Mouse (Mus musculus) kidney, postnatal 10 days (tissue): ENCODE measurements at regions not wholly inside any gene's neighbourhood (a gene's known extent, or its start where the extent isn't known, plus 50 kb on each side); places are given as distances from the start of the nearest gene placed in this dataset.
"Not testable (repeated sequence)": the region's sequence is repeated elsewhere in the genome, so short reads cannot be mapped to it uniquely, and the experiment has no call there.

ENCODE experiments used
- DNase-seq: peaks from one replicate; pipeline ENCODE4 v3.0.0; 2021; ENCODE audit warnings: mixed read lengths

GRCm38 (mm10) chr1:177501288-177501687 lies 59.1 kb downstream of the Zbtb18 start:
- DNase-seq, result no peak

DNA sequence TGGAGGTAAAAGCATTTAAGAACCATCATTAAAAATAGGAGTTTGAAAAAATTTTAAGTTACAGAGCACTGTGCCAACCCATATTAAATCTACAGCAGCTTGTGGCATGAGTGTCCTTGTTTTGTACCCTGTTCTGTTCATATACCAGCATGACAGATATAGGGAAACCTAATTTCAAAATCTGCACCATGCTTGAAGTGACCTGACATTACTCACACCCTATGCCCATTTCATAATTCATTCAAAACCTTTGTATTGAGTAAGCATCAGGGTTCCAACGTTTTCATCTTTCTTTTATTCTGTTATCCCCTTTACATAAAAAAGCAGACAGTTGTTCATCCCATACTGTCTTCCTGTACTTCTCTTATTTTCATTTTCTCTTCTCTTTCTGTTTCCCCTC lies 61.8 kb downstream of the Zbtb18 start:
- DNase-seq, result no peak

DNA sequence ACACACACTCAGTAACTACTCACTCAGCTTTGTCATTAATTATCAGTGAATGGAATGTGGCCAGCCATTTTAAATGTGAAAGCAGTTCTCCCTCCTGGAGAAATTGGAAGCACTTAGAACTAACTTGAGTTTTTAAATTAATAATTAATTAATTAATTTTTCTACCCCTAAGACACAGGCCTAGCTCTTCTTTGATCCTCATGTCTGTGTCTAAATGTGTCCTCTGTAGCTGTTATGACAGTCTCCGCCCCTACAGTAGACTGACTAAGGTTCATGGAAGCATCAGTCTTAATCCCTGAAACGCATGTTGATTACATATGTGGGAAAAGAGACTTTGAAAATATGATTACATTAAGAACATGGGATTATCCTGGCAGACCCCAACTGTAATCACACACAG lies 62.6 kb downstream of the Zbtb18 start:
- no peak for DNase-seq

DNA sequence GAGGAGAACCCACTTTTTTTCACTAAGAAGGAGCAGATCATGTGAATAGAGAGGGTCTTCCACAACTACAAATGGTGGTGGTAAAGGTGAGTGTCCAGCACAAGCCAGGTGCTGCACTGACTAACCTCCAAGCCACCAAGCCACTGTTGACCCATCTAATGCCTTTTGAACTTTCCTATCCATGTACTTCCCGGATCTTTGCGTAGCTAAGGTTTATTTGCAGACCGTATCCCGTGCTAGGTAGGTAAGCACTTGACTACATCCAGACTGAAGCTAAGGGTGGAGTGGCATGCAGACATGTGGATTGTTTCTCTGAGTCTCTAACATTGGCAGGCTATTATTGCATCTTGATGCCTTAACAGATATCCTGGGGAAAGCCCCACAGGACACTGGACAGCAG lies 65.2 kb downstream of the Zbtb18 start:
- not testable (repeated sequence) for DNase-seq

DNA sequence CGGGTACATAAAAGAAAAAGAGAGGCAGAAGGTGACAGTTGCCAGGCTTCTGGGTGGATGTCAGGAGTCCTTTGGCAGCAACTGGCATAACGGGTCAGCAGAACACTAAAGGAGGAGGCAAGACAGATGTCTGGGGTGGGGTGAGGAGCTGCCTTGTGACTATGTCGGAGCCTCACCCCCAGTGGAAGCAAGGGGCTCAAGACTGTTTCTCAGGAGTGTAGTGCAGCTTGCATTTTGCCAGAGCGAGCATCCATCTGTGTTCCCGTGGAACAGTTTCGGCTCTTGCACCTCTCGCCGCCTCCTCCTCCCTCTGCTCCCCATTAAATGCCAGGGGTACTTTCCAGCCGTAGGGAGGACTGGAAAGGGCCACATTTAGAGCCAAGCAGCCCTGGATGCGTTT lies 67.6 kb downstream of the Zbtb18 start:
- DNase-seq, result no peak

DNA sequence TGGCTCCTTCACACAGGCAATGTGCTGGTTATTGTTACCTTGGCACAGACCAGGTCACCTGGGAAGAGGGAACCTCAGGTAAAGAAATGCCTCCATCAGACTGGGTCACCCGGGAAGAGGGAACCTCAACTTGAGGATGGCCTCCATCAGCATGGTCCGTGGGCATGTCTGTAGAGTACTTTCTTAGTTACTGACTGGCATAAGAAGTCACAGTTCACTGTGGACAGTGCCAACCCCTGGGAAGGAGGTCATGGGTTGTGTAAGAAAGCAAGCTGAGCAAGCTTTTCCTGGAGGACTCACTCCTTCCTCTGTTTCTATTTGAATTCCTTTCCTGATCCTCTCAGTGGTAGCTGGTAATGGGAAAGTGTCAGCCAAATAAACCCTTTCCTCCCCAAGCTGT lies 70.0 kb downstream of the Zbtb18 start:
- DNase-seq, result no peak

- DNase-seq, result no peak
These were observed 75.9 kb downstream of the Zbtb18 start for GRCm38 (mm10) chr1:177517934-177518610.

GRCm38 (mm10) chr1:177518897-177519513 lies 76.9 kb downstream of the Zbtb18 start:
- DNase-seq, result no peak

DNA sequence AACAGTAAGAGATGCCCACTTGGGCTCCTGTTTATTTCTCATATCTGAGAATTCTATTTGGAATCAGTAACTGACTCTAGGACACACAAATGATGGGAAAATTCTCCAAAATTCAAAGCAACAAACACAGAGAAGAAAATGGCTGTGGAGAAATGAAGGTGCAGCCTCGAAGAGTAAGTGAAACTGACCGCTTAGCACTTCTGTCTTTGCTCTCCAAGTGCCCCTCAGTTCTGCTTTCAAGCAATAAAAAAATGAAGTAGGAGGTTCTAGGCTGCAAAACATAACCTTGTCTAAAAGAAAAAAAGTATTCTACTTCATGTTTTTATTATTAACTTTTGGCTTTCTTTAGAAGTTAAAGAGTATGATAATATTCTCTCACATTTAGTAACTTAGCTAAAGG lies 79.0 kb downstream of the Zbtb18 start:
- no peak for DNase-seq

GRCm38 (mm10) chr1:177525141-177525540 lies 83.0 kb downstream of the Zbtb18 start:
- DNase-seq, result no peak

DNA sequence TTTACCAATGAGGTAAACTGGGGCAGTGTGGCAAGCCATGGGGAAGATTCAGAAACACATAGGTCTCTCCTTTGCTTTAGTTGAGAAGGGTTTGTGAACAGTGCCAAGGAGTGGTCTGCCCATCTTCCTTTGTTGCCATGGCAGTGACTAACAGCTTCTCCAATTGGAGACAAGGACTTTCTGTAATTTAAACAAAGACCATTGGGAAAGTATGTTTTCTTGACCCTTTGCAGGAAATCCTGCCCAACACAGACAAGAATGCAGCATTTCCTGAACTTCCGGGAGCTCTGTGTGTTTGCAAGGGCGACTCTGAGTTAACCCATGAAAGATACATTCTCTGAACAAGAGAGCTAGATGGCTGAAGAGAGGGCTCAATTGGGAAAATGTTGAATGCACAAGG lies 89.6 kb downstream of the Zbtb18 start:
- DNase-seq, result peak; percentile 56

DNA sequence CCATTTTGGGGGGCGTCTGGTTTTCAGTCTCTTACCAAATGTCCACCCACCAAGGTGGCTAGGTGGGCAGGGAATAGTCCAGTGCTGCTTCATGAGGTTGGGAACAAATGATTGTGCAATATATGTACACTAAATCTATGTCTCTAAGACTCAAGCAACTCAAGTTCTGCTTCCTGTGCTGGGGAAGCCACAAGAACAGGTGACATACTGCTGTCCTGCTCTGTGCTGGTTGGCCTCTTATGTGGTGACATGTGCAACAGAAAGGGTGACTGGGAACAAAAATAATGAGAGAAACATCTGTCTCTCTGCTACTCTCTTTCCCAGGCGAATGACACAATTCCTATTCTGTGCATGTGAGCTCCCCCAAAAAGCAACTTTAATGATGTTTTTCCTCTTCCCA lies 90.5 kb downstream of the Zbtb18 start:
- DNase-seq, result no peak

GRCm38 (mm10) chr1:177533332-177533731 lies 91.2 kb downstream of the Zbtb18 start:
- DNase-seq, result no peak

DNA sequence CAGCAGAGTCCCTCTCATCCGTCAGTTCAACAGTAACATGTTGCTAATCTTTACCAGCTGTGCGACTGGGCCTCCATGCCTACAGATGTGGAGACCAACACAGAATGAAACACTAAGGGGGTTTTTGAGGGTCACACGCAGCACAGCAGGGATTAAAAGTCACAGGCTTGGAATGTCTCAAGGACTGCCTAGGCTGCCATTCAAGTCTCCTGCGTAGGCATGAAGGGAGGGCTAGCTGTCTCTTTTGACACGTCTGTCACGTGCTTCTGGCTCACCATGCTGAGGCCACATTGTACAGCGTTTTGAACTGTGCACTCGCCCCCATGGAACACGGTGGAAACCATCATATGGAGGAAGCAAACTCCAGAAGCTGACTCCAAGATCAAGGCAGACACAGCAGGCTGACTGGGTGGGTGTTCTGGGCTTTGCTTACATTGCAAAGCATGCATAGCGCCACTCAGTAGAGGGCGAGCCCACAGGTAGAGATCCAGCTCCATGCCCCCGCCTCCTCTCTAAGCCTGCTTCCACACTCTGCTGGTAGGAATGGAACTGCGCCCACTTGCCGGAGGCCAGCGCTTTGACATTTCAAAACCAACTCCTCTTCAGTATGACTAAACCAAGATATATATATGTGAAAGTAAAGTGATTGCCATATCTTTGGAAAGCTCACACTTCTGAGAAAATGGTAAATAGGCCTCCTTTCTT lies 103.0 kb downstream of the Zbtb18 start:
- no peak for DNase-seq

- no peak for DNase-seq
These were observed 105.6 kb downstream of the Zbtb18 start for GRCm38 (mm10) chr1:177547716-177548115.

GRCm38 (mm10) chr1:177555471-177556291 lies 113.5 kb downstream of the Zbtb18 start:
- peak; percentile 29 for DNase-seq

DNA sequence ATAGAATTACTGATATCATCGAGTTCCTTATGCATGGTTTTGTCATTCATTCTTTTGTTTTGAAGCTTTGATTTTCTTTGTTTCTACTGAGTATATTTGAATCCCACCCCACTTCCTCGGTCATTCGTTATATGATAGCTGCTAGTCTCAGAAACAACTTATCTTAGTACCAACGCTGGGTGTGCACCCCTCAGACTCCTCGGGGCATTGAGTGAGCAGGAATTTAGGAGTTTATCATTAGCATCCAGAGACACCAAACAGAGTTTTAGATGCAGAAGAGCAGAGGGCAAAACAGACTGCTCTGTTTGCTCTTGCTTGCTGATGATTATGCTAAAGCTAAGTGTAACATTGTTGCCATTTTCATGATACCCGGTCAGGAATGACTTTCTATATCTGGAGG lies 115.3 kb downstream of the Zbtb18 start:
- no peak for DNase-seq

GRCm38 (mm10) chr1:177557856-177558255 lies 115.7 kb downstream of the Zbtb18 start:
- DNase-seq, result no peak

DNA sequence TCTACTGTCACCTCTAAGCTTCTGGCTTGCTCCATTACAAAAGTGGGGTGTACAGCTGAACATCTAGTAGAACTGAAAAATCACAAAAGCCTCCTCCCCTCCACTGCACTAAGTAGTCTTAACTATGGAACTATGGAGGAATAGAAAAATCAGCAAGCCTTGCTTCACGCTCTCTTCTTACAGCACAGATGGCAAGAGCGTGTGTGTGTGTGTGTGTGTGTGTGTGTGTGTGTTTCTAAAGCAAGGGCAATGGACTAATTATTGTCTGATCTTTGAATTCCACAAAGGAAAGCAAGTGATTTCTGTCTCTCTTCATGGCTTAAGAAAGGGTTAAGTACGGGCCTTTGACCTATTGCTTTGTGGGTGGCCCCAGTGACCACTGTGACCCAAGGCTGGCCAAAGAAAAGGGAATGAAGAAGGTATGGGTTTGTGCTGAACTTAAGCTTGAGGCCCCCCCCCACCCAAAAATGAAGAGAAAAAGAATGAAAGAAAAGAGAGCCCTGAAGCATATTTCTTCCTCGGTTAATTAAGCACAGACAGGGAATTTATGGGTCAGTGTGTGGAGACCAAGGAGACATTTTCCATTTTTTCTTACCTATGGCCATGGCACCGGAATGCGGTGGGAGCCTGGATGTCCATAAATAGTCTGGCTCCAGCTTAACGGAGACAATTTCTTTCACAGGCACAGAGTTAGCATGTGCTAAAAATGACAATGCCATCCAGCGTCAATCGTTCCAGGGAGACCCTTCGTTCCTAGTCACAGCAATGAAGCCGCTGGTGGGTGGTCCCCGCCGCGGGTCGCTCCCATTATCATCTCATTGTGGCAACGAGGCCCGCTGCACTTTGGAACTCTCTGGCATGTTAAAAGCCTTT lies 119.8 kb downstream of the Zbtb18 start:
- DNase-seq, result no peak

GRCm38 (mm10) chr1:177562589-177562912 lies 120.4 kb downstream of the Zbtb18 start:
- DNase-seq, result no peak

DNA sequence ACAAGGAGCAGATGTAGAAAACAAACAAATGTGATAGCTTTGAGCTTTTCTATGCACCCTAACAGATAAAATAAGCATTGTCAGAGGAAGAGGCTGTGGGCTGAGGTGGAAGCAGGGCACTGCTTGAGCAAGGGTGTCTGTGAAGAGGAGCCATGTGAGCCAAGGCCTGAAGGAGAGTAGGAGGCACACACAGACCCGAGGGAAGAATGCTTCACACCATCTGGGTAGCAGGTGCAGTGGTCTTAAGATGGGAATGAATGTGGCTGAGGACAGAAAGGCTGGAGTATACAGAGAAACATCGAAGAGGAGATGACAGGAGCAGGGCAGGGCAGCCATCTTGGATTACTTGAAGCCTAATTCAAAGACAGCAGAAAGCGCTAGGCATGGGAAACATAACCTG lies 123.5 kb downstream of the Zbtb18 start:
- DNase-seq, result no peak

DNA sequence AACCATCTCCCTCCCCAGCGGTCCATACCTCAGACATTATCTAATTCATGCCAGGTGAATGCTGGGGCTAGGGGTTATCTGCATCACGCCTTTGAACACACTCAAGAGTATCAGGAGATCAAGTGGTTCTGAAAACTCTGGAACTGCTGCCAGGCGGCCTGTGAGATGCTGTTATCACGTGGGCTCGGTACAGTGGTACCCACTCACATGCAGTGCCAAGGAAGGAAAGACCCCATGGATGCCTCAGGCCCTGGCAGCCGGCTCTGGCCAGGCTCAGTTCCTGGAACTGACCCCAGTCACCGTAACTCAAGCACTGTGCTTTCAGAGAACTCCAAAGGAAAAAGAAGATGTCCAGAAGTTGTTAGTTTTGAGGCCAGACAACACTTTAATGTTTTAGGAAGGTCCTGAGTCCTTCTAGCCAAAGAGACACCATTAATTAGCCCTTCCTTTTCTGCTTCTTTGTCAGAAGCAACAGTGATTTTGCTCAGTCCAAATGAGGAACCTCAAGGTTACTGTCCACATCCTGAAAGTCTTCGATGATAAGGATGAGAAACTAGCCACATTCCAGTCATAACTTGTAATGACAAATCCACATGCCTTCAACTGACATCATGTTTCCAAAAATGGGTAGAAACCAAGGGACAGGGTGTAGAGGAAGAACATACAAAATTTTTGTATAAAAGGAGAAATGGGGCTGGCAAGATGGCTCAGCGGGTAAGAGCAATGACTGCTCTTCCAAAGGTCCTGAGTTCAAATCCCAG lies 126.1 kb downstream of the Zbtb18 start:
- no peak for DNase-seq
